Mouse (Mus musculus): ENCODE results near the gene Arhgap21. TPM values are rescaled to one million over a fixed set of nuclear protein-coding genes. Genes with fewer than 3 reads are reported as not detected.

The Arhgap21 gene
- 17.2 and 19.2 TPM in 2 replicates for polyA plus RNA-seq (2014; fragmentation: Nextera tagmentation; extraction: Ambion mirVana)

- ATAC-seq (ENCODE audit: insufficient number of reproducible peaks, insufficient read depth, low FRiP score, low read depth): peak; percentile 76
- Histone ChIP-seq H3K36me3 (ENCODE audit: control insufficient read depth, insufficient read depth, low read length) (no peaks in the 10 kb centered on the region), H3K4me2 (replicated peaks; ENCODE audit: low read depth, low read length) (peak within 1 kb of the TSS; percentile 86), H3K9me3 (ENCODE audit: control insufficient read depth, low read depth, low read length) (no peaks in the 10 kb centered on the region), H3K9ac (replicated peaks; ENCODE audit: low read depth, low read length) (peak within 1 kb of the TSS; percentile 89), H3K27me3 (ENCODE audit: control insufficient read depth, insufficient read depth, low read length) (no peaks in the 10 kb centered on the region), H3K4me1 (ENCODE audit: control insufficient read depth, insufficient read depth, low read length) (peaks cover 17% of the 10 kb centered on the region), H3K27ac (ENCODE audit: low read length) (peak within 1 kb of the TSS; percentile 99), H3K4me3 (ENCODE audit: low read depth, low read length) (peak within 1 kb of the TSS; percentile 87)
- under 1% methylated on average over 85 of the region's 102 CpGs for WGBS
Measured at GRCm38 (mm10) chr2:20968441-20969200, at the start of gene Arhgap21. Arhgap21 (minus strand) TSS chr2:20968881.

- Histone ChIP-seq H3K9ac (replicated peaks; ENCODE audit: low read depth, low read length) (no peak overlapping the region), H3K4me2 (replicated peaks; ENCODE audit: low read depth, low read length) (no peak overlapping the region), H3K4me3 (ENCODE audit: low read depth, low read length) (no peak overlapping the region), H3K9me3 (ENCODE audit: control insufficient read depth, low read depth, low read length) (no peaks in the 10 kb centered on the region), H3K27ac (ENCODE audit: low read length) (no peak overlapping the region), H3K27me3 (ENCODE audit: control insufficient read depth, insufficient read depth, low read length) (no peaks in the 10 kb centered on the region), H3K36me3 (ENCODE audit: control insufficient read depth, insufficient read depth, low read length) (no peaks in the 10 kb centered on the region), H3K4me1 (ENCODE audit: control insufficient read depth, insufficient read depth, low read length) (no peaks in the 10 kb centered on the region)
- 73% methylated on average over 7 of the region's 7 CpGs for WGBS
- no peak for ATAC-seq (ENCODE audit: insufficient number of reproducible peaks, insufficient read depth, low FRiP score, low read depth)
Measured at GRCm38 (mm10) chr2:21016589-21016988, 47.9 kb upstream of the Arhgap21 start.

GRCm38 (mm10) chr2:21010806-21011397, 42.2 kb upstream of the Arhgap21 start:
- Histone ChIP-seq H3K9ac (replicated peaks; ENCODE audit: low read depth, low read length) (no peak overlapping the region), H3K4me1 (ENCODE audit: control insufficient read depth, insufficient read depth, low read length) (no peaks in the 10 kb centered on the region), H3K9me3 (ENCODE audit: control insufficient read depth, low read depth, low read length) (no peaks in the 10 kb centered on the region), H3K36me3 (ENCODE audit: control insufficient read depth, insufficient read depth, low read length) (no peaks in the 10 kb centered on the region), H3K4me2 (replicated peaks; ENCODE audit: low read depth, low read length) (no peak overlapping the region), H3K27ac (ENCODE audit: low read length) (no peak overlapping the region), H3K4me3 (ENCODE audit: low read depth, low read length) (no peak overlapping the region), H3K27me3 (ENCODE audit: control insufficient read depth, insufficient read depth, low read length) (no peaks in the 10 kb centered on the region)
- no peak; the same call in 1 of the 2 replicates for ATAC-seq (ENCODE audit: insufficient number of reproducible peaks, insufficient read depth, low FRiP score, low read depth)
- 66% methylated on average over 11 of the region's 11 CpGs for WGBS

- no peak for ATAC-seq (ENCODE audit: insufficient number of reproducible peaks, insufficient read depth, low FRiP score, low read depth)
- no peaks in the 10 kb centered on the region for H3K9me3 ChIP-seq (ENCODE audit: control insufficient read depth, low read depth, low read length)
- H3K4me1 ChIP-seq (ENCODE audit: control insufficient read depth, insufficient read depth, low read length): no peaks in the 10 kb centered on the region
- WGBS: 63% methylated on average over 9 of the region's 9 CpGs
- H3K36me3 ChIP-seq (ENCODE audit: control insufficient read depth, insufficient read depth, low read length): no peaks in the 10 kb centered on the region
- H3K9ac ChIP-seq (replicated peaks; ENCODE audit: low read depth, low read length): no peak overlapping the region
- no peak overlapping the region for H3K27ac ChIP-seq (ENCODE audit: low read length)
- H3K4me2 ChIP-seq (replicated peaks; ENCODE audit: low read depth, low read length): no peak overlapping the region
- no peaks in the 10 kb centered on the region for H3K27me3 ChIP-seq (ENCODE audit: control insufficient read depth, insufficient read depth, low read length)
- no peak overlapping the region for H3K4me3 ChIP-seq (ENCODE audit: low read depth, low read length)
Measured at GRCm38 (mm10) chr2:21010219-21010618, 41.5 kb upstream of the Arhgap21 start.

GRCm38 (mm10) chr2:21009258-21010140, 40.8 kb upstream of the Arhgap21 start:
- Histone ChIP-seq H3K4me1 (ENCODE audit: control insufficient read depth, insufficient read depth, low read length) (no peaks in the 10 kb centered on the region), H3K27ac (ENCODE audit: low read length) (no peak overlapping the region), H3K27me3 (ENCODE audit: control insufficient read depth, insufficient read depth, low read length) (no peaks in the 10 kb centered on the region), H3K4me2 (replicated peaks; ENCODE audit: low read depth, low read length) (no peak overlapping the region), H3K9ac (replicated peaks; ENCODE audit: low read depth, low read length) (no peak overlapping the region), H3K4me3 (ENCODE audit: low read depth, low read length) (no peak overlapping the region), H3K9me3 (ENCODE audit: control insufficient read depth, low read depth, low read length) (no peaks in the 10 kb centered on the region), H3K36me3 (ENCODE audit: control insufficient read depth, insufficient read depth, low read length) (no peaks in the 10 kb centered on the region)
- ATAC-seq (ENCODE audit: insufficient number of reproducible peaks, insufficient read depth, low FRiP score, low read depth): no peak
- 41% methylated on average over 16 of the region's 16 CpGs for WGBS

GRCm38 (mm10) chr2:21002538-21002937, 33.9 kb upstream of the Arhgap21 start:
- H3K27ac ChIP-seq (ENCODE audit: low read length): no peak overlapping the region
- H3K27me3 ChIP-seq (ENCODE audit: control insufficient read depth, insufficient read depth, low read length): no peaks in the 10 kb centered on the region
- no peaks in the 10 kb centered on the region for H3K4me1 ChIP-seq (ENCODE audit: control insufficient read depth, insufficient read depth, low read length)
- H3K4me2 ChIP-seq (replicated peaks; ENCODE audit: low read depth, low read length): no peak overlapping the region
- H3K9ac ChIP-seq (replicated peaks; ENCODE audit: low read depth, low read length): no peak overlapping the region
- H3K36me3 ChIP-seq (ENCODE audit: control insufficient read depth, insufficient read depth, low read length): no peaks in the 10 kb centered on the region
- 87% methylated on average over 8 of the region's 8 CpGs for WGBS
- no peaks in the 10 kb centered on the region for H3K9me3 ChIP-seq (ENCODE audit: control insufficient read depth, low read depth, low read length)
- no peak for ATAC-seq (ENCODE audit: insufficient number of reproducible peaks, insufficient read depth, low FRiP score, low read depth)
- H3K4me3 ChIP-seq (ENCODE audit: low read depth, low read length): no peak overlapping the region

- Histone ChIP-seq H3K4me1 (ENCODE audit: control insufficient read depth, insufficient read depth, low read length) (no peaks in the 10 kb centered on the region), H3K9me3 (ENCODE audit: control insufficient read depth, low read depth, low read length) (no peaks in the 10 kb centered on the region), H3K4me2 (replicated peaks; ENCODE audit: low read depth, low read length) (no peak overlapping the region), H3K27me3 (ENCODE audit: control insufficient read depth, insufficient read depth, low read length) (no peaks in the 10 kb centered on the region), H3K9ac (replicated peaks; ENCODE audit: low read depth, low read length) (no peak overlapping the region), H3K27ac (ENCODE audit: low read length) (no peak overlapping the region), H3K4me3 (ENCODE audit: low read depth, low read length) (no peak overlapping the region), H3K36me3 (ENCODE audit: control insufficient read depth, insufficient read depth, low read length) (no peaks in the 10 kb centered on the region)
- no peak for ATAC-seq (ENCODE audit: insufficient number of reproducible peaks, insufficient read depth, low FRiP score, low read depth)
- WGBS: 66% methylated on average over 5 of the region's 5 CpGs
Measured at GRCm38 (mm10) chr2:21001156-21001555, 32.5 kb upstream of the Arhgap21 start.

GRCm38 (mm10) chr2:20995547-20995946, 26.9 kb upstream of the Arhgap21 start:
- no peak overlapping the region for H3K9ac ChIP-seq (replicated peaks; ENCODE audit: low read depth, low read length)
- WGBS: 89% methylated on average over 2 of the region's 2 CpGs
- no peak overlapping the region for H3K4me3 ChIP-seq (ENCODE audit: low read depth, low read length)
- H3K4me1 ChIP-seq (ENCODE audit: control insufficient read depth, insufficient read depth, low read length): no peaks in the 10 kb centered on the region
- no peaks in the 10 kb centered on the region for H3K36me3 ChIP-seq (ENCODE audit: control insufficient read depth, insufficient read depth, low read length)
- no peaks in the 10 kb centered on the region for H3K27me3 ChIP-seq (ENCODE audit: control insufficient read depth, insufficient read depth, low read length)
- no peak overlapping the region for H3K4me2 ChIP-seq (replicated peaks; ENCODE audit: low read depth, low read length)
- no peak overlapping the region for H3K27ac ChIP-seq (ENCODE audit: low read length)
- ATAC-seq (ENCODE audit: insufficient number of reproducible peaks, insufficient read depth, low FRiP score, low read depth): no peak
- no peaks in the 10 kb centered on the region for H3K9me3 ChIP-seq (ENCODE audit: control insufficient read depth, low read depth, low read length)

Data from stomach, embryonic 14.5 days (tissue).